In the genomic region with DNA sequence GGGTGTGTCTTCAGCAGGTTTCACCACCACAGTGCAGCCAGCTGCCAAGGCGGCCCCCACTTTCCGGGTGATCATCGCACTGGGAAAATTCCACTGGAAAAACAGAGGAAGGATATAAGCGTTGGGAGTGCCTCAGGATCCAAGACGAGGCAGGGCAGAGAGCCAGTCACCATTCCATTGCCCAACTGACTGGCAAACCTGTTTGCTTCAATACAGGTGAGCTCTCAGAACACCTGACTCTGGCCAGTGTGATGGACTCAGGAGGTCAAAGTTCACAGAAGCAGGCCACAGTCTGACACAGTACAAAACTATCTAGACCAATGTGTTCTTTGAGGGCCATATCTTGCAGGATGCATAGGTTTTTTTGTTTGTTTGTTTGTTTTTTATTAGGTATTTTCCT, we compare ENCODE assay signal across 20 mouse cellular contexts. TPM values are rescaled to one million over a fixed set of nuclear protein-coding genes. Genes with fewer than 3 reads are reported as not detected.
DNase-seq lines count a peak whose midpoint lies in the region; ATAC-seq lines count a peak whose summit lies in the region.
"Had no signal": no experiment of that assay in that cellular context is flagged by ENCODE, and none has a peak within 500 bp of the region (broad histone marks: within the 10 kb centered on the region; RNA-seq: fewer than 3 reads in every experiment).

No protein-coding gene starts in this region.

- no peak overlapping the region for H3K9ac ChIP-seq in intestine, embryonic 16.5 days (ENCODE audit: low read depth, low read length)
- no peak overlapping the region for H3K9ac ChIP-seq in intestine, embryonic 15.5 days
- H3K9ac ChIP-seq: hindbrain, embryonic 12.5 days; hindbrain, embryonic 15.5 days had no signal

- no peak overlapping the region for H3K4me2 ChIP-seq in intestine, embryonic 16.5 days (ENCODE audit: low read depth, low read length)
- H3K4me2 ChIP-seq in intestine, embryonic 15.5 days (replicated peaks): no peak overlapping the region
- H3K4me2 ChIP-seq: heart, embryonic 11.5 days; hindbrain, embryonic 12.5 days; hindbrain, embryonic 15.5 days had no signal

- 86% methylated on average over 5 of the region's 5 CpGs for WGBS in intestine, embryonic 16.5 days
- 85% methylated on average over 5 of the region's 5 CpGs for WGBS in intestine, embryonic 15.5 days
- 37% methylated on average over 5 of the region's 5 CpGs for WGBS in large intestine, adult 2 months

- no peak overlapping the region for H3K27ac ChIP-seq in intestine, embryonic 16.5 days (ENCODE audit: low read length)
- no peak overlapping the region for H3K27ac ChIP-seq in intestine, embryonic 15.5 days
- H3K27ac ChIP-seq: hindbrain, embryonic 12.5 days; hindbrain, embryonic 15.5 days had no signal

- peak; percentile 42; the same call in 1 of the 2 replicates for ATAC-seq in intestine, embryonic 16.5 days
- no peak for ATAC-seq in intestine, embryonic 15.5 days
- ATAC-seq: activated CD4-positive, CD25-positive, alpha-beta regulatory T cell, adult 4 months; forebrain, embryonic 14.5 days had no signal

- H3K4me1 ChIP-seq in intestine, embryonic 16.5 days (ENCODE audit: control insufficient read depth, insufficient read depth, low read length): no peaks in the 10 kb centered on the region
- no peaks in the 10 kb centered on the region for H3K4me1 ChIP-seq in intestine, embryonic 15.5 days (replicated peaks)
- H3K4me1 ChIP-seq: hindbrain, embryonic 12.5 days; hindbrain, embryonic 15.5 days had no signal

- H3K9me3 ChIP-seq in intestine, embryonic 16.5 days (ENCODE audit: control insufficient read depth, low read length): no peaks in the 10 kb centered on the region
- no peaks in the 10 kb centered on the region for H3K9me3 ChIP-seq in intestine, embryonic 15.5 days
- H3K9me3 ChIP-seq: hindbrain, embryonic 12.5 days; hindbrain, embryonic 15.5 days had no signal

- H3K4me3 ChIP-seq in intestine, embryonic 16.5 days (ENCODE audit: low read length): no peak overlapping the region
- no peak overlapping the region for H3K4me3 ChIP-seq in intestine, embryonic 15.5 days (replicated peaks)
- H3K4me3 ChIP-seq: hindbrain, embryonic 12.5 days; hindbrain, embryonic 15.5 days had no signal

- peaks cover 2% of the 10 kb centered on the region; the same call in 1 of the 2 replicates for H3K36me3 ChIP-seq in intestine, embryonic 16.5 days (ENCODE audit: control insufficient read depth, insufficient read depth, low read length)
- peaks cover 8% of the 10 kb centered on the region; the same call in 1 of the 2 replicates for H3K36me3 ChIP-seq in intestine, embryonic 15.5 days

- no peaks in the 10 kb centered on the region for H3K27me3 ChIP-seq in intestine, embryonic 16.5 days (replicated peaks; ENCODE audit: control insufficient read depth, insufficient read depth, low read length)
- H3K27me3 ChIP-seq in intestine, embryonic 15.5 days (replicated peaks): no peaks in the 10 kb centered on the region
- H3K27me3 ChIP-seq: hindbrain, embryonic 12.5 days; hindbrain, embryonic 15.5 days had no signal

- peak; percentile 36 to 46 for DNase-seq in lung, adult 18-20 months
- DNase-seq in lung, postnatal 10 days: no peak
- peak; percentile 80 for DNase-seq in fat pad, adult 2 months (ENCODE audit: extremely low read depth, low read depth, low spot score)
- DNase-seq in large intestine, adult 2 months (ENCODE audit: low read depth, low spot score): peak; percentile 18
- no peak for DNase-seq in gastrocnemius, adult 8-10 months (ENCODE audit: low spot score in 2 of 2)
- DNase-seq: adrenal gland, adult 8-10 months; adrenal gland, postnatal 25 days; cerebellum, adult 18-20 months; cerebellum, adult 9-10 months; cerebellum, postnatal 14 days; gastrocnemius, postnatal 10 days; gastrocnemius, postnatal 36 days; heart, adult 11 months had no signal

RNA-seq across cellular contexts. Expression of a gene that starts 13.5 kb away (rescaled TPM):
- polyA plus RNA-seq in intestine, embryonic 16.5 days (2015; fragmentation: Nextera tagmentation; extraction: Ambion mirVana): 8.1 TPM in 2 replicates
- 9.6 and 10.3 TPM in 2 replicates for polyA plus RNA-seq in intestine, embryonic 15.5 days (2015; fragmentation: Nextera tagmentation; extraction: Ambion mirVana)
- 3.4 and 5.3 TPM in 2 replicates for polyA plus RNA-seq in large intestine, adult 2 months (2012; rRNA removed)
- 1 to 10 TPM; 6.7 to 9.3 (median 8.1) TPM for total RNA-seq in gastrocnemius, adult 8-10 months (2022)

RNA-seq across cellular contexts. Expression of a gene that starts 19.0 kb away (rescaled TPM):
- 2.0 and 2.4 TPM in 2 replicates for polyA plus RNA-seq in intestine, embryonic 16.5 days (2015; fragmentation: Nextera tagmentation; extraction: Ambion mirVana)
- 2.0 and 3.1 TPM in 2 replicates for polyA plus RNA-seq in intestine, embryonic 15.5 days (2015; fragmentation: Nextera tagmentation; extraction: Ambion mirVana)
- polyA plus RNA-seq in large intestine, adult 2 months (2012; rRNA removed): 3.2 and 4.4 TPM in 2 replicates
- 1 to 10 TPM in 1 of 4 experiments, under 1 TPM in 3; 0.36 to 1.3 (median 0.93) TPM for total RNA-seq in gastrocnemius, adult 8-10 months (2022)

Comparison
In these comparisons a context has a peak if more than half of its experiments do, and no peak if none do; other contexts are left out.
1. DNase-seq: peak in lung, adult 18-20 months (2 of 2), fat pad, adult 2 months (single experiment) and large intestine, adult 2 months (single experiment); none in lung, postnatal 10 days (single experiment) and gastrocnemius, adult 8-10 months (0 of 2).